Mouse (Mus musculus) liver, embryonic 11.5 days (tissue): ENCODE results near the gene Desi1. TPM values are rescaled to one million over a fixed set of nuclear protein-coding genes. Genes with fewer than 3 reads are reported as not detected.

ENCODE experiments used
- ATAC-seq: fragments of 200-750 bp; cut with Nextera tagmentation; replicated peaks from 2 replicates; pipeline ENCODE4 v1.8.0; 2017; ENCODE audit warnings: moderate number of reproducible peaks, mild to moderate bottlenecking, moderate TSS enrichment, moderate library complexity; ENCODE audit not compliant: low FRiP score
- DNase-seq: peaks from one replicate; pipeline ENCODE4 v3.0.0-alpha.2; 2017; ENCODE audit warnings: low spot score
- H3K27ac ChIP-seq: fragments of 300-500 bp; sonication (generic); 2 replicates; pipeline ENCODE4 v1.5.1; 2014; ENCODE audit warnings: mild to moderate bottlenecking, low read depth, low read length, control low read depth
- H3K27me3 ChIP-seq: fragments of 300-500 bp; sonication (generic); replicated peaks from 2 replicates; pipeline ENCODE4 v1.6.1; 2014; ENCODE audit warnings: low read length, mixed read lengths; ENCODE audit not compliant: control insufficient read depth, insufficient read depth
- H3K36me3 ChIP-seq: fragments of 300-500 bp; sonication (generic); 2 replicates; pipeline ENCODE4 v1.6.1; 2014; ENCODE audit warnings: mild to moderate bottlenecking, low read length, moderate library complexity, mixed read lengths; ENCODE audit not compliant: control insufficient read depth, insufficient read depth
- H3K4me1 ChIP-seq: fragments of 300-500 bp; sonication (generic); replicated peaks from 2 replicates; pipeline ENCODE4 v1.6.1; 2014; ENCODE audit warnings: low read length, mixed read lengths; ENCODE audit not compliant: control insufficient read depth, insufficient read depth
- H3K4me2 ChIP-seq: fragments of 300-500 bp; sonication (generic); 2 replicates; pipeline ENCODE4 v1.6.1; 2014; ENCODE audit warnings: mild to moderate bottlenecking, control low read depth, moderate library complexity
- H3K4me3 ChIP-seq: fragments of 300-500 bp; sonication (generic); 2 replicates; pipeline ENCODE4 v1.5.1; 2014; ENCODE audit warnings: low read depth, low read length, control low read depth
- H3K9ac ChIP-seq: fragments of 300-500 bp; sonication (generic); 2 replicates; pipeline ENCODE4 v1.6.1; 2014; ENCODE audit warnings: low read depth, low read length, control low read depth
- H3K9me3 ChIP-seq: fragments of 300-500 bp; sonication (generic); 2 replicates; pipeline ENCODE4 v1.6.1; 2016; ENCODE audit warnings: low read length, inconsistent platforms, mixed read lengths; ENCODE audit not compliant: control insufficient read depth
- WGBS: fragments of 180-500 bp; shearing (Covaris S2); extraction: QIAGEN DNeasy Blood & Tissue Kit; methylation state at CpG from one replicate; pipeline ENCODE4 v1.1.7; 2014; 5-methylcytosine and 5-hydroxymethylcytosine counted together
- polyA plus RNA-seq: library from polyadenylated mRNA; unstranded; fragments of >200 nt; fragmentation: Nextera tagmentation; extraction: Ambion mirVana; gene quantifications from 2 replicates; pipeline ENCODE4 v1.2.1, GENCODE M21; 2014

The Desi1 gene
- polyA plus RNA-seq, 1 experiment from 2014 or later: 27.4 TPM

DNA sequence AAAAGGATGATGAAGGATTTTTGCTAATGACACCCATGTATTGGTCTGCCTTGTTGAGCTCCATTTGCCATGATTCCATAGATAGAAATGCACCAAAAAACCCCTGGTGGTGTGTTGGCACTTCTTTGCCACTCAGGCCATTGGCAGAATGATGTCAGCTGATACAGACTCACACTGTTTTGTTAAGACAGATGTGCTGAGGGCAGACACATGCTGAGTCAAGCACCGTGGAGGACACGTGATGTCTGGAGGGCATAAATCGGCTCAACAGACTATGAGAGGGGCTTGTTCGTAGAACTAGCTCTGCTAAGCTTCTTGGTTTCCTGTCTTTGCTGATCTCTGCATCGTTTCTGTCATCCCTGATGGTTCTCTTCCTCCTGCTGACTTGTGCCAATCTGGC is 18.9 kb upstream of the Desi1 start:
- H3K9me3 ChIP-seq: no peaks in the 10 kb centered on the region
- H3K4me3 ChIP-seq: no peak overlapping the region
- no peak for DNase-seq
- no peaks in the 10 kb centered on the region for H3K4me1 ChIP-seq
- H3K27me3 ChIP-seq: peaks cover 4% of the 10 kb centered on the region
- H3K27ac ChIP-seq: no peak overlapping the region
- no peaks in the 10 kb centered on the region for H3K36me3 ChIP-seq
- H3K4me2 ChIP-seq: no peak overlapping the region
- WGBS: 65% methylated on average over 5 of the region's 5 CpGs
- ATAC-seq: no peak
- no peak overlapping the region for H3K9ac ChIP-seq

DNA sequence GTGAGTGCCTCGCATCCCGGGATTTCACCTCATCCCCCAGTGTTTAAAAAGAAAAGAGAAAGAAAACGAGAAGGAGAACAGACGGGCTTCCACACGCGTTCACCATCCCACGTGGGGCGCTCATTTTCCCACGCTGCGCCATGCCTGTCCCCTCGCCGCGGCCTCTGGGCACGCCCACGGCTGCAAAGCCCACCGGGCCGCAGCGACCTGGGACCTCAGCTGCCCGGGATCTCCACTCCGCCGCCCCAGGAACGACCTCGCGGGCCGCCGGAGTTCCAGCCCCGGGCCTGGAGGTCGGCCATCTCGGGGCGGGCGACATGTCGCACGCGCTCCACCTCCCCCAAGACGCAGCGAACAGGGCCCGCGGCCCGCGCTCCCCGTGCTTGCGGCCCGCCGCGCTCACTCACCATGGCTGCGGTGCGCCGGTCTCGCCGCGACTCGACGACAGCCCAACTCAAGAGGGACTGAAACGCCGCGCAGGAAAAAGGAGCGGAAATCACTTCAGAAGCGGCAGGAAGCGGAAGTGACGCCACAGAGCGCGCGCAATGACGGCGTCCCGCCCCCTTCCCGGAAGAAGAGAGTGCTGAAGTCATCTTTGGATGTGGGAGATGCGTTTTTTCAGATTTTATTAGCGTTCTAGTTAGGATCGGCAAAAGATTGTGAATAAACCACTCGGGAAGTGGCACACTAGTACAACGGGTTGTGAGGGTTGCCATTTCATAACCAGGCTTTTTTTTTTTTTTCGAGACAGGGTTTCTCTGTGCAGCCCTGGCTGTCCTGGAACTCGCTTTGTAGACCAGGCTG is 13.6 kb upstream of the Desi1 start, which contains the start of gene Snu13:
Gene Snu13, minus strand, starts transcription at position 519 of the 804 bp plus-strand sequence.
- peak within 1 kb of the TSS; percentile 99 for H3K9ac ChIP-seq
- peak within 1 kb of the TSS; percentile 70 for H3K27ac ChIP-seq
- ATAC-seq (peak; percentile 85), DNase-seq (peak; percentile 86)
- H3K27me3 ChIP-seq: peaks cover 4% of the 10 kb centered on the region; the same call in 1 of the 2 replicates
- peak within 1 kb of the TSS; percentile 87 for H3K4me2 ChIP-seq
- no peaks in the 10 kb centered on the region for H3K9me3 ChIP-seq
- WGBS: under 1% methylated on average over 74 of the region's 74 CpGs
- H3K36me3 ChIP-seq: peaks cover 8% of the 10 kb centered on the region; the same call in 1 of the 2 replicates
- peak within 1 kb of the TSS; percentile 93 for H3K4me3 ChIP-seq
- H3K4me1 ChIP-seq: peaks cover 11% of the 10 kb centered on the region

DNA sequence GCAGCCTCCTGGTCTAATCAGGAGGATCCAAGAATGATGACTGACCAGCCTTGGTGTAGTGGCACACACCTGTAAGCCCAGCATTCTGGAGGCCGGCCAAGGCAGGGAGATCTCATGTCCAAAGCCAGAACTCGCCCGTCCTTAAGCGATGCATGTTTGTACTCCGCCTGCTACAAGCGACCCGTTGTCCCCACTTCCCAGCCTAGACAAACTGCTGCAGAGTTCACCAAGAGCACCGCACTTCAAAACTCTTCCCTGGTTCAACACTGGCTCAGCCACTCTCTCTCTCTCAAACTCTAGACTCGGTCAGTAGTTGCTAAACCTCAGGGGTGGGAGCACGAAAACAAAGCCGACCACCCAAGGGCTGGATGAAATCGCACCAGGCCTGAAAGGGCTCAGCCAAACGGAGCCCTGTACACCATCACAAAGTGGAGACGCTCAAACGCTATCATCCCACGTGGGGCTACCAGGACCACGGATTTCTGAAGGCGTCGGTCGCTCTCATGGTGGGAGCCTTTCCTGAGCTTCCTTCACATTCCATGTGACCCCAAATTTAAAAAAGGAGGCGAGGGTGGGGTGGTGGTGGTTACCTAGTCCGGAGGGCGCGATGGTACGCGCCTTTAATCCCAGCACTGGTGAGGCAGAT is 12.7 kb upstream of the Desi1 start:
- DNase-seq (peak; percentile 47), ATAC-seq (peak; percentile 49)
- H3K4me3 ChIP-seq: peak overlapping the region; percentile 93
- H3K4me2 ChIP-seq: peak overlapping the region; percentile 87
- peaks cover 11% of the 10 kb centered on the region for H3K4me1 ChIP-seq
- H3K27ac ChIP-seq: peak overlapping the region; percentile 70; the same call in 1 of the 2 replicates
- peak overlapping the region; percentile 99 for H3K9ac ChIP-seq
- H3K36me3 ChIP-seq: peaks cover 9% of the 10 kb centered on the region; the same call in 1 of the 2 replicates
- no peaks in the 10 kb centered on the region for H3K9me3 ChIP-seq
- WGBS: 2% methylated on average over 26 of the region's 26 CpGs
- H3K27me3 ChIP-seq: no peaks in the 10 kb centered on the region

DNA sequence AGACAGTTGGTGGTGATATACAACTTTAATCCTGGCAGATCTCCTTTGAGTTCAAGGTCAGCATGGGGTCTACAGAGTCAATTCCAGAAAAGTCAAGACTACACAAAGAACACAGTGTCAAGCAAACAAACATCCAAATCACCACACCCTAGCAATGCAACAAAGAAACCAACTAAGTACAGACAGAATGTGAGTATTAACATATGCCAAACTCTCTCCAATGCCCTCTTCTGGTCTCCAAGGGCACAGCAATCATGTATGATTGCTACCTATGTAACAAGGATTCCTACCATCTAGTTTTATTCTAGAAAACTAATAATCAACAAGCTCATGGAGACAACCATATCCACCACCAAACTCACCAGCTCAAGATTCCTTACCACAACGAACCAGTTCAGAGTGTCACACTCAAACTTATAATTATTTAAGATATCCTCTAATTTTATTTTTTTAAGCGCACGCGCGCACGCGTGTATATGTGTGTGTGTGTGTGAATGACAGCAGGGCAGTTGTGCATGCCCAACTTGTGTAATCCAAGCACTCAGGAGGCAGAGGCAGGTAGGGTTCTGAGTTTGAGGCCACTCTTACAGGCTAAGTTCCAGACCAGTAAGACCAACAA is 10.6 kb upstream of the Desi1 start:
- no peak for DNase-seq
- 94% methylated on average over 7 of the region's 7 CpGs for WGBS
- Histone ChIP-seq H3K4me3 (no peak overlapping the region), H3K27ac (no peak overlapping the region), H3K4me2 (peak overlapping the region; percentile 10; the same call in 1 of the 2 replicates), H3K36me3 (peaks cover 16% of the 10 kb centered on the region; the same call in 1 of the 2 replicates), H3K9me3 (no peaks in the 10 kb centered on the region), H3K27me3 (no peaks in the 10 kb centered on the region), H3K4me1 (peaks cover 11% of the 10 kb centered on the region), H3K9ac (no peak overlapping the region)
- no peak for ATAC-seq

DNA sequence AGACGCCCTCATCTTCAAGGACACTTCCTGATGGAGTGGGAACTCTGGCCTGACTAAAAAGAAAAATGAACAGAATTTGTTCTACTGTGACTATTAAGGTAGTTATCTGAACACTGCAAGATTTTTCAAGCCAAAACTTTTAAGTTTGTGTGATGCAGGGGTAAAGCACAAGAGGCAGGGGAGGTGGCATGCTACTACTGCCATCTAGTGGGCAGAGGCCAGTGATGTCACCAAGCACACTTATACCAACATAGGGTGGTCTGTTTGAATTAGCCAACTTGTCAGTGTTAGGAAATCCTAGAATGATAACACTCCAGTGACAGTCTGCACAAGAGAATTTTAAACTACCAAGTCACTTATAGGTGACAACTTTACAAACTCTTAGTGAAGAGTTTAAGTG is 7.0 kb upstream of the Desi1 start:
- H3K4me2 ChIP-seq: no peak overlapping the region
- ATAC-seq (peak; percentile 61; the same call in 1 of the 2 replicates), DNase-seq (no peak)
- H3K9ac ChIP-seq: no peak overlapping the region
- H3K4me3 ChIP-seq: no peak overlapping the region
- H3K27ac ChIP-seq: no peak overlapping the region
- no peaks in the 10 kb centered on the region for H3K9me3 ChIP-seq
- 97% methylated on average over 1 of the region's 1 CpGs for WGBS
- H3K36me3 ChIP-seq: peaks cover 35% of the 10 kb centered on the region
- H3K27me3 ChIP-seq: no peaks in the 10 kb centered on the region
- H3K4me1 ChIP-seq: peaks cover 6% of the 10 kb centered on the region; the same call in 1 of the 2 replicates

DNA sequence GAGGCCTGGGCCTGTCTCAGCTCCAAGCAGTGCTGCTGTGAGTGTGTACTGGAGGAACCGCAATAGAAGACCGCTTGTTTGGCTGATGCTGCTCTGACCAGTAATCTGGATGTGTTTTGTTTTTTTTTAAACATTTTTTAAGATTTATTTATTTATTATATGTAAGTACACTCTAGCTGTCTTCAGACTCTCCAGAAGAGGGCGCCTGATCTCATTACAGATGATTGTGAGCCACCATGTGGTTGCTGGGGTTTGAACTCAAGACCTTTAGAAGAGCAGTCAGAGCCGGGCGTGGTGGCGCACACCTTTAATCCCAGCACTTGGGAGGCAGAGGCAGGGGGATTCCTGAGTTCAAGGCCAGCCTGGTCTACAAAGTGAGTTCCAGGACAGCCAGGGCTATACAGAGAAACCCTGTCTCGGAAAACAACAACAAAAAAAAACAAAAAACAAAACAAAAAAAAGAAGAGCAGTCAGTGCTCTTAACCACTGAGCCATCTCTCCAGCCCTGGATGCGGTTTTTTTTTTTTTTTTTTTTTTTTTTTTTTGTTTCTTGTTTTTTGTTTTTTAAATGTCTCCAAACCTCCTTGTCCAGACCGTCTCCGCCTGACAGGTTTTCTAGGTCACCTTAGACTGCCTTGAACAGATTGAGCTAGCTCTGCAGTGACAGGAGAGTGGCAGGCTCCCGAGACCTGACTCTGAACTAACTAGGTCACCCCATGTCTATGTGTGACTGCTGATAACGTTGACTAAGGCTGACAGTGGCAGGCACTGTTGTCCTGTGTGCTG is 2.4 kb upstream of the Desi1 start:
- DNase-seq (no peak), ATAC-seq (no peak)
- no peaks in the 10 kb centered on the region for H3K9me3 ChIP-seq
- no peak overlapping the region for H3K4me3 ChIP-seq
- H3K9ac ChIP-seq: no peak overlapping the region
- H3K27ac ChIP-seq: no peak overlapping the region
- peaks cover 38% of the 10 kb centered on the region for H3K36me3 ChIP-seq
- H3K4me1 ChIP-seq: no peaks in the 10 kb centered on the region
- H3K27me3 ChIP-seq: no peaks in the 10 kb centered on the region
- 74% methylated on average over 12 of the region's 12 CpGs for WGBS
- H3K4me2 ChIP-seq: no peak overlapping the region

DNA sequence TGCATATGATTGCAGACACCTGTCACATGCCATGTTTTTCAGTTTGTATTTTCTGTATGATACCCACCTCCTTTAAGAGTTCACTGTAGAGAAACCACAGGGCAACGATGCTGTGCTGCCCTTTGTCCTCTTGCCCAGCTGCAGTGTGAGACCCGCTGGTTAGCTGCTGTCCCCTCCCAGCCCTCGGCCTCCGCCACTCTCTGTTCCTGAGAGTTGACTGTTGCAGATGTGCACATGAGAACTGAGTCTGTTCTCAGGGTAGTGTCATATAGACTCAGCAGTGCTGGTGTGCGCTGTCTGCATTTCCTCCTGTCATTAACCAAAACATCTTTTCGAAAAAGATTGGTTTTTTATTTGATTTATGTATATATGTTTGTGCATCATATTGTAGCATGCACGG is 1.3 kb downstream of the Desi1 start:
- Histone ChIP-seq H3K4me1 (no peaks in the 10 kb centered on the region), H3K27me3 (no peaks in the 10 kb centered on the region), H3K9me3 (no peaks in the 10 kb centered on the region), H3K4me3 (no peak overlapping the region), H3K9ac (no peak overlapping the region), H3K27ac (no peak overlapping the region), H3K4me2 (no peak overlapping the region), H3K36me3 (peaks cover 44% of the 10 kb centered on the region)
- WGBS: 90% methylated on average over 7 of the region's 7 CpGs
- ATAC-seq: no peak
- DNase-seq: no peak

DNA sequence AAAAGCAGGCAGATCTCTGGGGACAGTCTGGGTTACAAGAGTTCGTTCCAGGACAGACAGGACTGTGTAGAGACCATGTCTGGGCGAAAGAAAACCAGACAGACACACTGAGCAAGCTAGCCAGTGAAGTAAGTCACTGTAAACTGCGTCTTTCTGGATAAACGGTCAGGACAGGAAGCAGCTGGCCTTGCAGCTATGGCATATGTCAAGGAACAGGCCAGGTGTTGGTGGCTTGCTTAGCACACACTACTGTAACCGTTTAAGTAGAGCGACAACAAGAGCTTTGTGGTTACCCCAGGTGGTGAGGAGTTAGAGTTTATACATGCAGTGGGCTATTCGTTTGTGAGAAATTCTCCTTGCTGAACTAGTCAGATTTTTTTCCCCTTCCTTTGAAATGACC is 5.9 kb downstream of the Desi1 start:
- Histone ChIP-seq H3K4me2 (no peak overlapping the region), H3K27me3 (no peaks in the 10 kb centered on the region), H3K27ac (no peak overlapping the region), H3K36me3 (peaks cover 66% of the 10 kb centered on the region), H3K4me3 (no peak overlapping the region), H3K9me3 (no peaks in the 10 kb centered on the region), H3K9ac (no peak overlapping the region), H3K4me1 (no peaks in the 10 kb centered on the region)
- DNase-seq (no peak), ATAC-seq (no peak)
- 90% methylated on average over 7 of the region's 7 CpGs for WGBS
